Mouse (Mus musculus) hindbrain, embryonic 12.5 days (tissue): ENCODE data around the gene Wasf1. TPM values are rescaled to one million over a fixed set of nuclear protein-coding genes. Genes with fewer than 3 reads are reported as not detected.

ENCODE experiments used
- polyA plus RNA-seq: library from polyadenylated mRNA; unstranded; fragments of >200 nt; fragmentation: Nextera tagmentation; extraction: Ambion mirVana; gene quantifications from 2 replicates; pipeline ENCODE4 v1.2.1, GENCODE M21; 2016

Wasf1 gene
- polyA plus RNA-seq, 1 experiment from 2014 or later: 70.5 TPM

Other genes starting within 250 kb of the Wasf1 start
- 0.39 and 0.59 TPM in 2 replicates for gene Mettl24, start 200.2 kb upstream of the Wasf1 start, polyA plus RNA-seq
- gene Cdc40, start 164 bp upstream of the Wasf1 start, polyA plus RNA-seq: 32.1 and 32.4 TPM in 2 replicates
- gene Gpr6, start 188.8 kb downstream of the Wasf1 start, polyA plus RNA-seq: 0.13 and 0.23 TPM in 2 replicates